Mouse (Mus musculus): ENCODE measurements around the gene Kcmf1. TPM values are rescaled to one million over a fixed set of nuclear protein-coding genes. Genes with fewer than 3 reads are reported as not detected.
"Not testable (repeated sequence)": the region's sequence is repeated elsewhere in the genome, so short reads cannot be mapped to it uniquely, and the experiment has no call there.

Kcmf1 gene
- total RNA-seq, 2 experiments from 2014 or later, result 104 to 110 TPM

DNA sequence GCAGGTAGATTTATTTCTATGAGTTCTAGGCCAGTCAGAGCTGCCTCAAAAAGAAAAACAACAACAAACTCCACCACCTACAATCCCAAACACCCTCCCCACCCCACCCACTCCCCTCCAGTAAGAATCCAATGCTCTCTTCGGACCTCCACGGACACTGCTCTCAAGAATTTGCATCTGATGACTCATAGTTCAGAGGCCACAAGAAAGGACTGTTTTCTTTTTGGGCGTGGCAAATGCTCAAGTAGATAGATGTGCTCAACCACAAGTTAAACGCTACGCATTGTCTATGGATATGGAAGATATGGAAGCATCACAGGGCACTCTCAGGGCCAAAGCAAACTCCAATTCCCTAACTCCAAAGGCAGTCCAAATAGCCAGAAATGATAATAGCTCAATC is 45.5 kb downstream of the Kcmf1 start:
- intact Hi-C loops (cut with DNase I), result loop anchor here (5.0 to 10.0 kb wide), 2 partner anchors 43 to 371 kb away; partner anchors contain the start of genes Dnah6 and Kcmf1
- no peak for DNase-seq

DNA sequence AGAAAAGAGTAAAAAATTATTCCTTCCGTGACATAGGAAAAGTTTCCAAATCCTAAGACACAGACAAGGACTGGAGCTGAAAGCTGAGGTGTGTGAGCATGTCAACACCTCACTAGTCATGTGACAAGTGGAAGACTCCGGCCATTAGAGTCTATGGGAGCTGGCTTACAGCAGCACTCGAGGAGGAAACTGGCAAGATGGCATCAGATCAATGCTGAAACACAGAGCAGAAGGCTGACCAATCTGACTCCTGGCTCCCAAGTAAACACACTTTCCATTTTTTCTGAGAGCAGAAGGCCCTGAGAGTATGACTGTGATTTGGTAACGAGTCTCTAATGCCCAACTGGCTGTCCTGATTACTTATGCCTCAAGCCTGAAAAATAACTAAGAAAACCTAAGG is 47.6 kb downstream of the Kcmf1 start:
- no peak for DNase-seq
- intact Hi-C loops (cut with DNase I), result loop anchor here (5.0 to 10.0 kb wide), 2 partner anchors 45 to 373 kb away; partner anchors contain the start of genes Dnah6 and Kcmf1

DNA sequence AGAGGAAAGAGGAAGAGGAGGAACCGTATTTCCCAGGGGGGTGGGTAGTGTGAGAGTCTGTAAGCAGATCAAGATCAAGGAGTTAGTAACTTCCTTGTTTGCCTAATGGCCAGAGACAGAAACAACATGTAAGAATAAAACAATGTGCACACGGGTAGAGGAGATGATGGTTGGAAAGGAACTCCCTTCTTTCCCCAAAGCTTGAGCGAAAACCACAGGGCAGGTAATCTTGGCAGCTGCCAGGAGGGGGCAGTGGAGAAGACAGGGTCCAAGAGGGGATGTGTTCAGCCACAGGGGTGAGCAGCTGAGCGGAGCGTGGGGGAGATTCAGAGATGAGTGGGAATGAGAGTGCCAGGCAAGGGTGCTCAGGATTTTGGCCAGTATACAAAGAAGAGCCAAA is 48.1 kb downstream of the Kcmf1 start:
- intact Hi-C loops (cut with DNase I), result loop anchor here (5.0 to 10.0 kb wide), 2 partner anchors 46 to 373 kb away; partner anchors contain the start of genes Dnah6 and Kcmf1
- DNase-seq, result peak in 1 of 2 experiments; percentile 29

DNA sequence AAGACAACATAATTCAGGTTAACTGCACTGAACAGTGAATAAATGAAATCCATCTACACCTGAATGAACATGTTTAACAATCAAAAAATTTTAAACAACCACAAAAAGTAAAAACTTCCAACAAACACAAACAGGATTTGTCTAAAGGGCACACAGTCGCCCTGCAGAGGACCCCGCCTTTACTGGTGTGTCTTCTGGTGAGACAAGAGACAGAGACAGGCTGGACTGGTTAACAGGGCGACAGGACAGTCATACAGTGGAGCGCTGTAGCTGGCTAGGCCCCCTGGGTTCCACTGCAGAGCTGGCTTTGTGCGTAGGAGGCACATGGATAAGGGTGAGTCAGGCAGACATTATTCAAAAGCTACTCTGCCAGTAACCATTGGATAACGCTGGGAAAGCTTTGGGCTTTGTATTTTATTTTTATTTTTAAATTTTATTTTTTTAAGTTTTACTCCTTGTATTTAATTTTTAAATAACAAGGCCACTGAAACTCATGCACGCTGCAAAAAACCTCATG is 57.7 kb downstream of the Kcmf1 start:
- no peak for DNase-seq
- intact Hi-C loops (cut with DNase I), result loop anchor here (10.0 kb wide), 1 partner anchor 313 kb away; no protein-coding TSS in a partner anchor

DNA sequence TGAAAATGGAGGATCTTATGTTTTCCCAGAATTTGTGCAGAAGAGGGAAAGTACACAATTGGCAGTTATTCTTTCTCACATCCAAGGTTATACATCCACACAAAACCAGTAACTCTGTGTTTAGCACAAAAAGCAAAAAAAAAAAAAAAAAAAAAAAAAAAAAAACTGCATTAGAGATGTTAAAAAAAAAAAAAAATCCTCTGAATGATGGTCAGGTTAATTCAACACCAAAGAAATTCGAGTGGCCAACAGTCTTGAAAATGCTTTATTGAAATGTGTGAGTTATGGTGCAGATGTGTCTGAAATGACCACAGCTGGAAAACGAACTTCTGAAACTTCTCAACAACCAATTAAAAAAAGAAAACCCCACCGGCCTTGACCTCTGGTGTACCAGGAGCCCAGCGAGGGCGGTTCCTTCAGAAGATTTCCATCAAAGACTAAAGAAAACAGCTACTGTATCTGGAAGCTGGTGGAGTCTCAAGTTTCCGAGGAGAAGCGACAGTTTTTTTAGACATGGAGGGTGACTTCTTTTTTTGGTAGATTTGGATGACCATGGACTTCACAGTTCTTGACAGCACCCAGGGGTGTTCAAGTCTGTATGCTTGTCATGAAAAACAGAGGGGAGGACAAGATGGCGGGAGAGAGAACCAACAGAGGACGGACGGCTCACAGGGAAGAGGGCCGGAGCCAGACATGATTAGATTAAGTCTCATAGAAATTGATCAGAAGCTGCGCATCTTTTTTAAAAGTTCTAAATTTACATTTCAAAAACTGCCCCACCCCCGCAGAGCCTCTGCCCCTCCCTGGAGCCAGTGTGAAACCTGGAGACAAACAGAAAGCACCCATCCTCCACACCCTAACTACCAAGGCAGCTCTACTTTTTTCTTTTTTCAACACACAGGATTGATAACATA is 58.7 kb downstream of the Kcmf1 start:
- no peak for DNase-seq
- intact Hi-C loops (cut with DNase I), result loop anchor here (10.0 kb wide), 1 partner anchor 314 kb away; no protein-coding TSS in a partner anchor

DNA sequence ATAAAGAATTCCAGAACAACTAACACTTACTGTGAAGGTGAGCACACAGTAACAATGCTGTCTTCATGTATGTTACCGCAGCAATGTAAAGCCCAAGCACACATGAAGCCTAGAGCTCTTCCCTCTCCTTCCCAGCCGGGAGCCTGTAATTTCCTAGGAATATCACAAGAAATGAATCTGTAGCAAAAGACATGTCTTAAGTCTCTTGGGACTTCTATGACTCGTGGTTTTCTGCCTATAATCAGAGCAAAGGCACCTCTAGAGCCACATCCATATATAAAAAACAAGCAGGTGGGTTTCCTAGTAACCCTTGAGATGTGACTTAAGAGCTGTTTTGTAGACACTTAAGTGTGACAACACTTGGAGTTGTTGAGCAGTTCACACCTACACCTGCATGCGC is 62.0 kb downstream of the Kcmf1 start:
- intact Hi-C loops (cut with DNase I), result loop anchor here (10.0 kb wide), 1 partner anchor 413 kb away; no protein-coding TSS in a partner anchor
- no peak for DNase-seq

DNA sequence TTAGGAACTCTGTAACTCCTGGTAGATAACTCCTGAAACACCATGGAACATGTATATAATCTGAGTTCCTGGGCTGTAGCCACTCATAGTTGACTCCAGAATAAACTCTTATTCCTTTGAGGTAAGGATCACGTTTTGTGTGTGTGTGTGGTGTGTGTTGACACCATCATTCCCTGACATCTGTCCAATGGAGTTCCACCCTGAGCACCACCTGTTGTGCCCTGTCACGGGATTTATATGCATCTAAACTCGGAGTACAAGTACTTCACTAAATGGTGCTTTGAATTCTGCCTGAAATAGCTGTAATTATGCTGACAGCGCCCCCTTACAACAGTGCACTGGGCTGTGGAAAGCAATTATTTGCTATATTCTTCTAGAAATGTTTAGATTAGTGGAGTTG is 65.3 kb downstream of the Kcmf1 start:
- intact Hi-C loops (cut with DNase I), result loop anchor here (5.0 to 10.0 kb wide), 2 partner anchors 297 to 410 kb away; no protein-coding TSS in a partner anchor
- no peak for DNase-seq

DNA sequence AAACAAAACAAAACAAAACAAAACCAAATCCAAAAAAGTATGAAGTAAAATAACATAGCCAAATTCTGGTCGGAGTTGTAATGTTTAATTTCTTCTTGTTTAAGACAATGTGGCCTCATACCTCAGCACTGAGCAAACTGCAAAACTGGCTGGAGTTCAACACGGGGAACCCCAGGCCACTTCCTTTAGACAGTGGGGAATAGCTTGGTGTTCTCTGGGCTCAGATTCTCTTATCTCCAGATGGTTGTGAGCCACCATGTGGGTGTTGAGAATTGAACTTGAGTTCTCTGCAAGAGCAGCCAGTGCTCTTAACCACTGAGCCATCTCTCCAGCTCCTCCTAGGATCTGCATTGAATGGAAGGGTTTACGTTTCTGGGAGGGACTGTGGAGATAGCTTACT is 67.9 kb downstream of the Kcmf1 start:
- DNase-seq, result no peak
- intact Hi-C loops (cut with DNase I), result loop anchor here (1.0 to 10.0 kb wide), 4 partner anchors 41 to 407 kb away; no protein-coding TSS in a partner anchor

DNA sequence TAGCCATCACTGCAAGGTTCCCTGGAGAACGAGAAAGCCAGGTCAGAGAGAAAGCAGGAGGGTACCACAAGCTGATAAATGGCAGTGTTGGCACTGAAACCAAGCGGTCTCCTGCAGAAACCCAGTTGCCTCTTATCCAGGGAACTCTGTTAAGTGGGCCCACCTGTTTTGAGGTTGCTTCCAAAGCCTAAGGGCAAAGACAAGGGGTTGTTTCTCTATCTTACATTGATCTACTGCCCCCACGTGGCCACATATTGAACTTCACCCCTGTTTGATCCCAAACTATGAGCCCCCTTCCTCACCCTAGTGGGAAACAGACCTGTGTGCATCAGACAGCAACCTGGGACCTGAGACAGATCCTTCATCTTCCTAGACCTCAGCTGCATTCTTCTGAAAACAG is 68.5 kb downstream of the Kcmf1 start:
- DNase-seq, result peak; percentile 64 to 76
- intact Hi-C loops (cut with DNase I), result loop anchor here (1.0 to 10.0 kb wide), 4 partner anchors 40 to 406 kb away; no protein-coding TSS in a partner anchor

DNA sequence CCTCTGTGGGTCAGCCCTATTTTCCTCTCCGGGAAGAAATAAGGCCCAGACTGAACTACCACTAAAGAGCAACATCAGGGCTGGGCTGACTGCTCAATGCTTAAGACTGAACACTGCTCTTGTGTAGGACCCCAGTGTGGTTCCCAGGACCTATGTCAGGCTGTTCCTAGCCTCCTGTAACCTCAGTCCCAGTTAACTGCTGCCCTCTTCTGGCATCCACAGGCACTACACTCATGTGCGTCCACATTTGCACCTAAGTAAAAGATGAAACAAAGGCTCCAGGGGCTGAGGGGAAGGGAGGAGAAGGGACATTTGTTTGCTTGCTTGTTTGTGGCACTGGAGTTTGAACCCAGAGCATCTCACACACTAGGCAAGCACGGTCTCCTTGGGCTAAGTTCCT is 70.9 kb downstream of the Kcmf1 start:
- DNase-seq, result no peak
- intact Hi-C loops (cut with DNase I), result no loop called here

DNA sequence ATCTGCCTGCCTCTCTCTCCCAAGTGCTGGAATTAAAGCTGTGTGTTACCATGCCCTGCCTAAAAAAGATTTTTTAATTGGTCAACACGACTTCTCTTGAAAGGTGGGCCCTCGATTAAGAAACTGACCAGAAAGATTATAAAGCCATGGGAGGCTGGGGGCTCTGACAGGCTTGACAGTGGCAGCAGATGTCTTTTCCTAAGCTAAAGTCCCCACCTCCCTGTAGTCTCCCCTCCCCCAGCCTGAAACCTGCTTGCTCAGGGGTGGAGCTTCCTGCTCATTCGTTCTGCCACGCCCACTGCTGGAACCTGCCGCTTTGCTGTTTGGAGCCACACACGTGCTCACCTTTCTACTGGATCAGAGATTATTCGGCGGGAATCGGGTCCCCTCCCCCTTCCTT is 71.7 kb downstream of the Kcmf1 start:
- DNase-seq; intact Hi-C loops (cut with DNase I): not testable (repeated sequence)

DNA sequence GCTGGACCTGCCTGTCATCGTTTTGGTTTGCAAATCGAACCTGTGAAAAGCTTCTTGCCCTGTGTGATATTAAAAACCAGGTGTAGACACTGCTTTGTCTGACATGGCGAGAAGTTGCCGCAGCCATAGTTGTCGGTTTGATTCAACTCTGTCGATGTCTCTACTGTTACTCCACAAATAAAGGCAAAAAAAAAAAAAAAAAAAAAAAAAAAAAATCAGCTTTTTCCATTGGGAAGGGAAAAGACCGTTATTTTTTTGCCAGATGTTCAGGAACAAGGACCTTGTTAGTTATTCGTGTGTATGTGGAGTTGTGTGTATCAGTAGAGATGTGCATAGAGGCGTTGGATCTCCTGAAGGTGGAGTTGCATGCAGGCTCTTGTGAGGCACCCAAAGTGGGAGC is 74.0 kb downstream of the Kcmf1 start:
- intact Hi-C loops (cut with DNase I), result no loop called here
- DNase-seq, result no peak

DNA sequence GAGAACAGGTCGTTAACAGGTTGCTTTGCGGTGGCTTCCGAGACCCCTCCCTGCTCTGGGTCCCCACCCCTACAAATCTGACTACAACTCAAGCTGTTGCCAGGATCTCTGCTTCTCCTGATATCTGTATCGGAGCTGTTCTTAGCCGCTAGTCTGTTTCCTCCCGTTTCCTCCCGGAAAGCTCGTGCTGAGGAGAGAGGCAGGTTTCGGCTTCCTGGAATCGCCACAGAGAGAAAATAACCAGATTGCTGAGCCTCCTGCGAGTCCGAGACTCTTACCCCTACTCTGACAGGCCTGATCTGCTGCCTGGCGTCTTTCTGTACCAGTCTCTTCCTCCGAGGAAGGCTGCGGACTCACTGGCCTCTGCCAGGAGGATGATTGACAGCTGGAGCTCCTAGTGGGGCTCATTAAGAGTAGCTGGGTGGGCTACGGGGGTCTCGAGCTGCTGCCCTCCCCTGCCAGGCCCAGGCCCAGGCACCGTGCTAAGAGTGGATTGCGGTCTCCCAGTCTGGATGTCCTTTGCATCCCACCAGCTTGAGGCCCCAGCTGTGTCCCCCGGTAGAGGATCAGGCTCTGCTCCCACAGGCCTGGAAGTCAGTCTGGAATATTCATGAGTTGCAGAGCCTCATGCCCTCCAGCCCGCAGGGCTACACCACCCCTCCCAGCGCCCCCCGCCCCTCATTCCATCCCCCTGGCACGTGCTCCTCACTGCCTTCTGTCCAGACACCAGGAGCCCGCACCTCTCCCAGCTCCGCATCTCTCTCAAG is 74.6 kb downstream of the Kcmf1 start:
- peak; percentile 14 to 17 for DNase-seq
- intact Hi-C loops (cut with DNase I), result no loop called here

DNA sequence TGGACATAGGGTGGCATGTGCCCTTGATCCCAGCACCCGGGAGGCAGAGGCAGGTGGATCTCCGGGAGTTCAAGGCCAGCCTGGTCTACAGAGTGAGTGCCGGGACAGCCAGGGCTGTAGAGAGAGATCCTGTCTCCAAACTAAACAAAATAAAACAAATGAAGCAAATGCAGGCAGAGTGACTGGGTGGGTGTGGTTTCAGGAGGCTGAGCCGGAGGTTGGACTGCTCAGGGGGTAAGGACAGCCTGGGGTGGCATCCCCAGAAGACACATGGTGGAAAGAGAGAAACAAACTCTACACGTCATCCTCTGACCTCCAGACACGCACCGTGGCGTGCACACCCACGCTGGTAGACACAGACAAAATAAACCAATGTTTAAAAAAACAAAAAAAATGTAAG is 86.3 kb downstream of the Kcmf1 start:
- DNase-seq, result no peak
- intact Hi-C loops (cut with DNase I), result no loop called here

DNA sequence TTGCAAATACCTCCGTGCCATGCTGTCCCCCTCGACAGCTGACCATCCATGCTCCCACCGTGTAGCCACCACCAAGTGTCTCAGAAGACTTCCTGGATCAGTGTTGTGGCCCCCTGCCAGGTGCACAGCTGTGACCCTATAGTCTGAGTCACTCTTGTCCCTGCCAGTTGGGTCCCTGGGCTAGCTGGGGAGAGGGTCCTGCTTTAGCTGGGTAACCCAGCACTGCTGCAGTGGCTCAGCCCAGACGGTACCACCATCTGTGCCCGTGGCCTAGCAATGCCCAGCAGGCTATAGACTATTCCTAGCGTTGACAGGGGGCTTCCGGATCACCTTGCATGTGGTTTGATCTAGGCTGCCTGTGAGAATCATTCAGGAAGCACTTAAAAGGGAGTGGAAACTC is 89.5 kb downstream of the Kcmf1 start:
- DNase-seq, result no peak
- intact Hi-C loops (cut with DNase I), result no loop called here

DNA sequence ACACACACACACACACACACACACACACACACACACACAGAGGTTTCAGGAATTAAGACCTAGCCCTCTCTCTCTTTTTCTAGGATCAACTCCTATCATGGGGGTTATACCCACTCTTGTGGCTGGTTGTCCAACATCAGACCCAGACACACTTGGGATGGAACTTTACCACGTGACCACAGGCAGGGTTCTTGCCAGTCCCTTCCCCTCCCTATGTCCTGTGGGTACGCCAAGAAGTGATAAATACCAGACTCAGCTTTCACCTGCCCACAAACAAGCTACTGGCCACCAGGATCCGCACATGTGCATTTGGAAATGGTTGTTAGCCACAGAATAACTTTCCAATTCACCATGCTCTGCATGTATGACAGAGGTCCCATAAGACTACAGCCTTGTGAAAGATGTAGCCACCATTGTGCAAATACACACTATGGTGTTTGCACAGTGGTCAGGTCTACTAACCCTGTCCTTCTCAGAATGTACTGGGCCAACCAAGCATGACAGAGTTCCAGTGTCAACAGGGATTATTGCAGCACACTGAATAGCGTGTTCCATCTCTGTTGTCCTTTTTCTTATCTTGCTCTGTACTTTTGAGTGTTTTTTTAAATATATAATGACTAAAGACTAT is 90.1 kb downstream of the Kcmf1 start:
- DNase-seq, result no peak

DNA sequence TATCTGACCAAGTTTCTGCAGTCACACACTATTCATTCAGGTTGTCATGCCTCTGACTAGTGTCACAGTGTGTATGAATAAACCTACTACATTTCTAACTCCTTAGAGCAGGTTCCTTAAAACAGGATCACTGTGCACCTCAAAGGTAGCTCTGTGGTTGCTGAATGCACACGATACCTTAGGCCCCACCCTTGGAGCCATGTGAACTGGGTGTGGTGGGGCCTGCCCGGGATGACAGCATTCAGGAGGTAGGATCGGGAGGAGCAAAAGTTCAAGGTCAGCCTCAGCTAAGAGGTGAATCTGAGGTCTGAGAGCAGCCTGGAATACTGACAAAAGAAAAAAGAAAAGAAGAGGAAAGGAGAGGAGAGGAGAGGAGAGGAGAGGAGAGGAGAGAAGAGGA is 91.4 kb downstream of the Kcmf1 start:
- intact Hi-C loops (cut with DNase I), result no loop called here
- DNase-seq, result no peak

More for the DNA sequence above, 90.1 kb downstream of the Kcmf1 start:
- intact Hi-C loops (cut with DNase I), result no loop called here

DNA sequence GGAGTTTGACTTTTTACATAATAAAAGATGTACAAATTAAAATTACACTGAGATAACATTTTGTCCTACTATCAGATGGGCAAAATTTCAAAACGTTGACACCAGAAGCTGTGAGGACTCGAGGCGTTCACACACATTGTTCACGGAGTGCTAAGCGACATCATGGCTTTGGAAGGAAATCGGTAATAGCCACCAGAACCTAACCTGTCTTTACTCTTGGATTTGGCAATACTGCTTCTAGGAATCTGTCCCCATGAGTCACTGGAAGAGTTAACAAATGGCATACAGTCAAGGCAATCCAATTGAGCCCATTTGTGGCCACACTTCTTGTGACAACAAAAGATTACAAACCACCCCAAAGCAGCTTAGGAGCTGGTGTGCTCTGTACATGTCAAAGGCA is 96.1 kb downstream of the Kcmf1 start:
- DNase-seq, result no peak
- intact Hi-C loops (cut with DNase I), result no loop called here

DNA sequence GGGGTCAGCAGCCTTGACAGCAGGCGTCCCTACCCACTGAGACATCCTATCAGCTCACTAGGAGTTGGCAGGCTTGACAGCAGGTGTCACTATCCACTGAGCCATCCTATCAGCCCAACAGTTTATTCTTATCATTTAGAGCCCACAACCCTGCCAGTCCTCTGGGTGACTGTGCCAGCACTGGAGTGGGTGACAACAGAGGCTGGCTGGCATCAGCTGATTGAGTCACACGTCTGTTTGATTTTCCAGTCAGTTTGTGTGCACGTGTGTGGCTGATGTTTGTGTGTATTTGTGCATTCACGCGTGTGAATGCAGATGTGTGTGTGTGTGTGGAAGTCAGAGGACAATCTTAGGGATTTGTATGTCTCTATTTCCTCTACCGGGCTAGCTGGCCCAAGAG is 97.7 kb downstream of the Kcmf1 start:
- peak; percentile 12 to 20 for DNase-seq
- intact Hi-C loops (cut with DNase I), result no loop called here

DNA sequence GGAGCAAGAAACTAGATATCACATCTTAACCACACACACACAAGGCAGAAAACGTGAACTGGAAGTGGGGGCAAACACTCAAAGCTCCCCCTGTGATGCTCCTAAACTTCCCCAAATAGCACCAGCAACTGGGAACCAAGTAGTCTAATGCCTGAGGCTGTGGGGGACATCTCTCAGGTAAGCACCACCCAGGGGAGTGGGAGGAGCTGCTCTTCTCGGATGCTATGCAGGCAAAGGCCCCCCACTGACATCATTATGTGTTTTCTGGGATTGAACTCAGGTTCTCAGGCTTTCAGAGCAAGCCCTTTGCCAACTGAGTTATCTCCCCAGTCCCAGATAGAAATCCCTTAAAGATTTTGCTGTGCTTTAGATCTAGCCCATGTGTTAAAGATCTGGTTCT is 99.1 kb downstream of the Kcmf1 start:
- intact Hi-C loops (cut with DNase I), result no loop called here
- DNase-seq, result no peak

All from heart, postnatal 36 days (tissue).